Mouse (Mus musculus): ENCODE measurements at regions not wholly inside any gene's neighbourhood (a gene's known extent, or its start where the extent isn't known, plus 50 kb on each side); places are given as distances from the start of the nearest gene placed in this dataset.

- peak; percentile 64 for DNase-seq
Observed at GRCm38 (mm10) chr6:126588761-126589160, 53.5 kb upstream of the Kcna5 start.

GRCm38 (mm10) chr6:126587476-126587875 is 52.3 kb upstream of the Kcna5 start:
- no peak for DNase-seq

GRCm38 (mm10) chr6:126585813-126586212 is 50.6 kb upstream of the Kcna5 start:
- DNase-seq, result peak; percentile 94
